Mouse (Mus musculus) heart, postnatal 0 days (tissue): ENCODE data around the gene Samd5. TPM values are rescaled to one million over a fixed set of nuclear protein-coding genes. Genes with fewer than 3 reads are reported as not detected.
A peak's percentile ranks its signal among the peaks of the same experiment; 100 is the strongest.

Source experiments
- ATAC-seq: fragments of 200-750 bp; cut with Nextera tagmentation; 2 replicates; pipeline ENCODE4 v1.8.0; 2017; ENCODE audit warnings: low read depth, moderate number of reproducible peaks, moderate library complexity; ENCODE audit not compliant: insufficient read depth
- DNase-seq: peaks from one replicate; pipeline ENCODE4 v3.0.0-alpha.2; 2016; ENCODE audit warnings: low spot score
- H3K27ac ChIP-seq: fragments of 300-500 bp; sonication (generic); 2 replicates; pipeline ENCODE4 v1.5.1; 2014; ENCODE audit warnings: low read depth, mild to moderate bottlenecking
- H3K27me3 ChIP-seq: fragments of 300-500 bp; sonication (generic); 2 replicates; pipeline ENCODE4 v1.6.1; 2014; ENCODE audit warnings: low read length, mixed read lengths; ENCODE audit not compliant: control insufficient read depth, insufficient read depth
- H3K36me3 ChIP-seq: fragments of 300-500 bp; sonication (generic); replicated peaks from 2 replicates; pipeline ENCODE4 v1.6.1; 2014; ENCODE audit warnings: low read length, mixed read lengths; ENCODE audit not compliant: control insufficient read depth, insufficient read depth
- H3K4me1 ChIP-seq: fragments of 300-500 bp; sonication (generic); 2 replicates; pipeline ENCODE4 v1.6.1; 2014; ENCODE audit warnings: antibody characterized with exemption; ENCODE audit not compliant: control insufficient read depth, insufficient read depth
- H3K4me2 ChIP-seq: fragments of 300-500 bp; sonication (generic); 2 replicates; pipeline ENCODE4 v1.6.1; 2014; ENCODE audit warnings: low read depth, mild to moderate bottlenecking, low read length, moderate library complexity
- H3K4me3 ChIP-seq: fragments of 300-500 bp; sonication (generic); 2 replicates; pipeline ENCODE4 v1.5.1; 2014; ENCODE audit warnings: low read depth, low read length
- H3K9ac ChIP-seq: fragments of 300-500 bp; sonication (generic); replicated peaks from 2 replicates; pipeline ENCODE4 v1.6.1; 2014; ENCODE audit warnings: low read depth, low read length, mixed read lengths
- H3K9me3 ChIP-seq: fragments of 300-500 bp; sonication (generic); replicated peaks from 2 replicates; pipeline ENCODE4 v1.6.1; 2016; ENCODE audit warnings: low read length; ENCODE audit not compliant: control insufficient read depth
- CTCF ChIP-seq: IDR thresholded peaks from 2 replicates; pipeline ENCODE4 v1.5.1; 2016; ENCODE audit warnings: antibody characterized with exemption, control low read depth, low read depth
- EP300 ChIP-seq: IDR thresholded peaks from 2 replicates; pipeline ENCODE4 v1.6.1; 2016; ENCODE audit warnings: antibody characterized with exemption, low read depth
- WGBS: fragments of 180-500 bp; shearing (Covaris S2); extraction: QIAGEN DNeasy Blood & Tissue Kit; methylation state at CpG from one replicate; pipeline ENCODE4 v1.1.7; 2014; 5-methylcytosine and 5-hydroxymethylcytosine counted together
- polyA plus RNA-seq: library from polyadenylated mRNA; unstranded; fragments of >200 nt; fragmentation: Nextera tagmentation; extraction: Ambion mirVana; gene quantifications from 2 replicates; pipeline ENCODE4 v1.2.1, GENCODE M21; 2015
- total RNA-seq: library from RNA; depleted of rRNA; stranded (reverse); fragments of >200 nt; gene quantifications from 2 replicates; pipeline ENCODE4 v1.2.3, GENCODE M21; 2014; ENCODE audit warnings: low replicate concordance

Gene Samd5
- total and polyA plus RNA-seq, 2 experiments from 2014 or later = 1.8 to 5.6 TPM

- no peak overlapping the region for H3K27ac ChIP-seq
- H3K4me3 ChIP-seq = no peak overlapping the region
- H3K9me3 ChIP-seq = no peaks in the 10 kb centered on the region
- WGBS = 92% methylated on average over 5 of the region's 5 CpGs
- no peak overlapping the region for H3K9ac ChIP-seq
- H3K4me2 ChIP-seq = no peak overlapping the region
- ATAC-seq (no peak), DNase-seq (no peak)
- H3K36me3 ChIP-seq = no peaks in the 10 kb centered on the region
- H3K27me3 ChIP-seq = peaks cover 2% of the 10 kb centered on the region; the same call in 1 of the 2 replicates
- TF ChIP-seq EP300 = no peak
- TF ChIP-seq CTCF = no peak
- no peaks in the 10 kb centered on the region for H3K4me1 ChIP-seq
These were observed 2.3 kb downstream of the Samd5 start for GRCm38 (mm10) chr10:9672751-9673150.

DNA sequence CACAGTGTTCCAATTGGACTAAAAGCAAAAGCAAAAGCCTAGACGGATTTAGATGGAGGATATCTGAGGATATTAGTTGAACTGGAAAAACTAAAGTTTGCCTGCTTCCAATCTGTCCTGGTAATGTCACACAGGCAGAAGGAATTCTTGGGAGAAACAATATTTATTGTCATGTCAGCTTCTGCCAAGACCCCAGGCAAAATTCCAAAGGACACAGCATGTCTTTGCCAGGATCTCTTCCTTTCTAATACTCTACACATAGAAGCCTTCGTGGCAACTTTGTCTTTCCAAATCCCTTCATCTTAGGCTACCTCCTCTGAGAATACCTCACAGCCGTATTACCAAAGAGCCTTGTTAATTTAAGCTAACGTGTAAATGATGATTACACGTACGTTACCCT is 4.7 kb downstream of the Samd5 start:
- WGBS = 76% methylated on average over 6 of the region's 6 CpGs
- H3K36me3 ChIP-seq = no peaks in the 10 kb centered on the region
- TF ChIP-seq CTCF (no peak), EP300 (no peak)
- DNase-seq = no peak
- no peak overlapping the region for H3K27ac ChIP-seq
- no peaks in the 10 kb centered on the region for H3K4me1 ChIP-seq
- H3K9me3 ChIP-seq = no peaks in the 10 kb centered on the region
- H3K4me3 ChIP-seq = no peak overlapping the region
- H3K9ac ChIP-seq = no peak overlapping the region
- ATAC-seq = no peak
- no peaks in the 10 kb centered on the region for H3K27me3 ChIP-seq
- H3K4me2 ChIP-seq = no peak overlapping the region

DNA sequence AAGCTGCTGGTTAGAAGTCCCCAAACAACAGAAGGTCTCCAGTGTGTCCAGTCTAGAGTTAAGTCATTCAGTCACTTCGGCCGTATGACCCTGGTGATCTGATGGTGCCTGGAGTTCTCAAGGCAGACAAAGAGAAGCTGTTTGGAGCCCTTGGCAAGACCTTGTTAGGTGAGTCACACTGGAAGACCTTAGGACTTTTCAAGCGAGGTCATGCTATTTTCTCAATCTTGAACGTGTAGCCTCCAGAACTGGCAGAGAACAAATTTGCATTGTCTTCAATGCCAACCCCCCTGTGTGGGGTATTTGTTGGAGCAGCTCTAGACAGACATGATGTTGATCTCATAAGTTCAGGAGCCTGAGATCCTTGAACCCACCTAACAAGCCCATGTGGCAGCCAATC is 6.2 kb downstream of the Samd5 start:
- TF ChIP-seq CTCF = no peak
- no peak for TF ChIP-seq EP300
- Histone ChIP-seq H3K4me3 (no peak overlapping the region), H3K9ac (no peak overlapping the region), H3K9me3 (no peaks in the 10 kb centered on the region), H3K27ac (no peak overlapping the region), H3K36me3 (no peaks in the 10 kb centered on the region), H3K4me2 (no peak overlapping the region), H3K4me1 (no peaks in the 10 kb centered on the region), H3K27me3 (no peaks in the 10 kb centered on the region)
- 69% methylated on average over 4 of the region's 4 CpGs for WGBS
- DNase-seq (no peak), ATAC-seq (no peak)

GRCm38 (mm10) chr10:9652946-9653345 is 22.1 kb downstream of the Samd5 start:
- Histone ChIP-seq H3K36me3 (no peaks in the 10 kb centered on the region), H3K4me3 (no peak overlapping the region), H3K27ac (no peak overlapping the region), H3K4me2 (no peak overlapping the region), H3K9ac (no peak overlapping the region), H3K4me1 (peaks cover 14% of the 10 kb centered on the region), H3K27me3 (no peaks in the 10 kb centered on the region), H3K9me3 (no peaks in the 10 kb centered on the region)
- TF ChIP-seq EP300 = no peak
- TF ChIP-seq CTCF = no peak
- ATAC-seq = no peak
- DNase-seq = no peak
- WGBS = 87% methylated on average over 5 of the region's 5 CpGs

DNA sequence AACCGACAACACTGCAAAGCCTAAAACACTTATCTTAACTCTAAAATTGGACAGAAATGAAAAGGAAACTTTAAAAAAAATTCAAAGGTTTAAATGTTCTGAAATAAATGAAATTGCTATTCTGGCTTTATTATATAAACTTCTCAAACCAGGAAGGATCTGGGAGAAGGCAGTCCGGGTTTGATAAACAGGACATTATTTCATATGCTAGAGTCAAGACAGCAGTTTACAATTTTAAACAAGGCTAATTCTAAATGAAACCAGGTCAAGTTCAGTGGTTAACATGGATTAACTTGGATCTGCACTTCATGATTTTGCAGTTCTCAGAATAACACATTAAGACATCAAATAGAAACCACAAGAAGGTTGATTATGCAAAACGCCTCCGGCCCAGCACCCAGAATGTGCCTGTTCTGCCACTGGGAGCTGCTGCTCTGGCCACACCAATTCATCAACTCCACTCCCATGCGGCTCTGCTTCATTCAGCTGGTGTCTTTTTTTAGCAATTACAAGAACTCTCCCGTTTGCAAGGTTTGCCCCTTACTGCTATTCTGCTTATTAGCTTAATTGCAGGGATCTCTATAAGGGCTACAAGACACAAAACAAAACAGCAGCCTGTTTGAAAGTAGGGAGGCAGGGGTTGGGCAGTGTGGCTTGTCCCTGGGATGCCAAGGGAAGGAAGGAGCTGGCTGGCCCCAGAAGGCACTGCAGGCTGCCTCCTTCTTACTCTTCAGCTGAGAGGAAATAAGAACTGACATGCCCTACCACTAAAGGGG is 24.8 kb downstream of the Samd5 start:
- Histone ChIP-seq H3K27me3 (no peaks in the 10 kb centered on the region), H3K9ac (no peak overlapping the region), H3K4me3 (no peak overlapping the region), H3K4me1 (peaks cover 14% of the 10 kb centered on the region), H3K4me2 (no peak overlapping the region), H3K27ac (0 out of 2 replicates have a peak overlapping the region, but pooled peaks have one; percentile 27), H3K9me3 (no peaks in the 10 kb centered on the region), H3K36me3 (no peaks in the 10 kb centered on the region)
- no peak for TF ChIP-seq EP300
- no peak for TF ChIP-seq CTCF
- DNase-seq (peak; percentile 40), ATAC-seq (peak; percentile 51; the same call in 1 of the 2 replicates)
- WGBS = 44% methylated on average over 6 of the region's 6 CpGs

- no peak overlapping the region for H3K9ac ChIP-seq
- no peak for TF ChIP-seq EP300
- TF ChIP-seq CTCF = no peak
- H3K4me1 ChIP-seq = peaks cover 16% of the 10 kb centered on the region
- no peak overlapping the region for H3K4me2 ChIP-seq
- H3K27ac ChIP-seq = peak overlapping the region; percentile 59
- 54% methylated on average over 2 of the region's 2 CpGs for WGBS
- DNase-seq (no peak), ATAC-seq (no peak)
- H3K9me3 ChIP-seq = no peaks in the 10 kb centered on the region
- no peaks in the 10 kb centered on the region for H3K36me3 ChIP-seq
- no peak overlapping the region for H3K4me3 ChIP-seq
- no peaks in the 10 kb centered on the region for H3K27me3 ChIP-seq
These were observed 26.5 kb downstream of the Samd5 start for GRCm38 (mm10) chr10:9648464-9648863.
